Mouse (Mus musculus): Measurements from ENCODE around the gene Slfn8.
"Not testable (repeated sequence)": the region's sequence is repeated elsewhere in the genome, so short reads cannot be mapped to it uniquely, and the experiment has no call there.

Gene Slfn8

DNA sequence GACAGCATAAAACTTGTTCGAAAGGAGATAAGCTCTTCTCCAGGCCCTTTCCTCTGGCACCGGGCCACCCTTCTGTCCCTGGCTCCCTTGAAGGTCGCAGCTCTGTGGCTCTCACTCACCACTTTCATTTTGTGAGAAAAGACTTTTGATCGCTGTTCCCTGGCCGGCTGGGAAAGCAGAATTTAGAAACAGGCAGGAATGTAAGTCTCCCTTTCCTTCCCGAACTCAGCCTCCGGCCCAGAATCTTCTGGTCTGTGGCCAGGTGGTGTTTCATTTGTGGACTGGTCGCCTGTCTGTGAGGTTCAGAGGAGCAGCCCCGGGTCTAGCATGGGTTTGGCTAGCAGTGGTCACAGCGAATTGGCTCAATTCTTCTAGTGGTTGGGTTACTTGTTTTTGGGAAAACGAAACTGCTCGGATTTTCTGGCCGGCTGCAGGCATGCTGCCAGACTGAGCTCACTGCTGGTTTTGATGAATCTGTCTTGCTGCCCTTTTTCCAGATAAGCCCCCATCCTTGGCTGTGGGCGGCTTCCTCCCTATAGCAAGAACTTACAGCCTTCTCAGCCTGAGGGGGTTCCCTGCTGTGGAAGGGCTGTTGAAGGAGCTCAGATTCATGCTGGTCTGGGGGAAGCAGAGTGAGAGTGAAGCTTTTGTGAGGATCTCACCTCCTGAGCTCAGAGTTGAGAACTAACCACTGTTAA lies 29.0 kb downstream of the Slfn8 start, which contains the start of gene Slfn9:
TSS of gene Slfn9 (minus strand) at position 362 of the 698 bp plus-strand sequence.
- no peak for DNase-seq (ENCODE audit: extremely low read depth, low read depth, low spot score)

- not testable (repeated sequence) for DNase-seq (ENCODE audit: extremely low read depth, low read depth, low spot score)
Measured at GRCm38 (mm10) chr11:82990612-82991385, 29.8 kb downstream of the Slfn8 start.

DNA sequence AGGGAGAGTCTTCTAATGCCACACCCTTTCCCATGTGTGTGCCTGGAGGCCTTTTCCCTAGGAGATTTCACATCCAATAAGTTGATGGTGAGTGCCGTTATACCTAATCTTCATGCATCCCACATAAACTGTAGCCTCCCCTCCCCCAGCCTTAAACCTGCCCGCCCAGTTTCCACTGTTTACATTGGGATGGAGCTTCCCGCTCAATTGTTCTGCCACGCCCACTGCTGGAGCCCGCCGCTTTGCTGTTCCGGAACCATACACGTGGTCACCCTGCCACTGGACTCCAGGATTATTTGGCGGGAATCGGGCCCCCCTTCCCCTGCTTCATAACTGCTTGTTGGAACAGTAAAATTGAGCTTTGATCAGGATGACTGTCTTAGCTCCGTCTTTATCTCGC lies 31.3 kb downstream of the Slfn8 start:
- DNase-seq (ENCODE audit: extremely low read depth, low read depth, low spot score) = no peak

GRCm38 (mm10) chr11:82987621-82988020 lies 33.0 kb downstream of the Slfn8 start:
- DNase-seq (ENCODE audit: extremely low read depth, low read depth, low spot score) = no peak

DNA sequence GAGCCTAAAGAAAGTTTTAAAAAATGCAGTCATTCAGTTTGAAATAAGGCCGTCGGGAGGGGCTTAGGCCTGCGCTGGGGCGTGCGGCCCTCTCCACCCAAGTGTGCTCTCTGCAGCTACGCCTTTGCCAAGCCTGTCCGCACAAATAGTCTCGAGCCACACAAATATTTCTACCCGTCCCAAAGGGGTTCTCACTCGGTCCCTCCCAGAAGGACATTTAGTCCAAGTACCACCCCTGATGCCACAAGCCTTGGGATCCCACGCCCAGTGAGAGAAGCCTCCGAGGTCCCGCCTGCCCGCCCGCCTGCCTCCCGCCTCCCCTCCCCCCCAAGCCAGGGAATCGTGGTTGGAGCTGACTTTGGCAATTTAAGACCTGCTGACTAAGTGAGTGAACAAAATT lies 37.4 kb downstream of the Slfn8 start:
- no peak for DNase-seq (ENCODE audit: extremely low read depth, low read depth, low spot score)

- DNase-seq (ENCODE audit: extremely low read depth, low read depth, low spot score) = not testable (repeated sequence)
Measured at GRCm38 (mm10) chr11:82982409-82982808, 38.2 kb downstream of the Slfn8 start.

DNA sequence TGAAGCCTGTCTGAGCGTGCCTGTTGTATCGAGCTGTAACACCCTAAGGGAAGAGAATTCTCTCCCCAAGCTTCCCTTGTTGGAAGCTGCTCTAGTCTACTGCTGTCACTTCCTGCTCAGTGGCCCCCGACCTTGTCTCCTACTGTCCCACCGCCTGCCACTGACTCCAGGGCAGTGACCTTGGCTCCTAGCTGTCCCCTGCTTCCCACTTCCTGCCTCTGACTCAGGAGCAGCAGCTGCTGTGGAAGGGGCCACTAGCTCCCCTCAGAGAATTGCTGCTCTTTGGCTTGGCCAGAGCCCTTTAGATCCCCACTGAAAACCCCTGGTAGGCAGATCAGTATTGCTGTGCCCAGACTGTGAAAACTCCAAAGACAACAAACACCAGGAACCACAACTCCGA lies 46.7 kb downstream of the Slfn8 start:
- DNase-seq (ENCODE audit: extremely low read depth, low read depth, low spot score) = no peak

DNA sequence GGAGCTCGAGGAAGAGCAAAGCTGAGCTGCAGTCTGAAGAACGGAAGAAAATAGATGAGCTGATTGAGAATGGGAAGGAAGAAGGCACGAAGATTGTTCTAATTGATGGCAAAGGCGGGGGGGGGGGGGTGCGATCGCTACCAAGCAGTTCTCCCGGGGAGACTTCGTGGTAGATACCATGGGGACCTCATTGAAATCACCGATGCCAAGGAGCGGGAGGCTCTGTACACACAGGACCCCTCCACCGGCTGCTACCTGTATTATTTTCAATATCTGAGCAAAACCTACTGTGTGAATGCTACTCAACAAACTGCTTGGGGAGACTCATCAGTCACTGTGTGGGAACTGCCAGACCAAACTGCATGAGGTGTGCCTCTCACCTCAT lies 49.0 kb downstream of the Slfn8 start:
- DNase-seq (ENCODE audit: extremely low read depth, low read depth, low spot score) = no peak

DNA sequence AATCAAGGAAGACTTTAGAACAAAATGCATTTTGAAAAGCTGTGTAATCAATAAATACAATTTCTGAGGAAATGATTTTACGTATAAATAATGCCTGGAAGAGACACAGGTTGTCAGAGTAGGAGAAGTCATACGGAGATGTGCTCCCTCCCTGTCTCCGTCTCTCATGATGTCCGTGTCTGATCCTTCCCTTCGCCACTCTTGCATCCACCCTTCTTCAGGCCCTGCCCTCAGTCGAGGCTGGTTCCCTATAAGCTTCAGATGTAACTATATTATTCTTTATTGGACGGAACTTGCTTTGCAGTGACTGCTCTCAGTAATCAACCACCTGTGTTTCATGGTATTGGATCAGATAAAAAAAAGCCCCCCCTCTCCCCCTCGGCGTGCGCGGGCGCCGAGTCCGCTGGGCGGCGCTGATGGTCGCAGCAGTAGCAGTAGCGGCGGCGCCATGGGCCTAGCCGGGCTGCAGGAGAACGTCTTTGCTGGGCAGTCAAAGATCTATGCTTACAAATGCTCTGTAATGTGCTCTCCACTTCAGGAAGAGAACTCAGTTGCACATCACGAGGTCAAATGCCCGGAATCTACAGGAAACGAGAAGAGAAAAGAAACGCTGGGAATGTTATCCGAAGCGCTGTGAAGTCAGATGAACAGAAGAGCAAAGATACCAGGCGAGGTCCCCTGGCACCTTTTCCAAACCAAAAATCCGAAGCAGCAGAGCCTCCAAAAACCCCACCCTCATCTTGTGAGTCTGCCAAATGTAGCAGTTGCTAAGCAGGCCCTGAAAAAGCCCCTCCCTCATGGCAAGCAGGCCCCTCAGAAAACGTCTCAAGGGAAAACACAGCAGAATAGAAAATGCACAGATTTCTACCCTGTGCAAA lies 49.7 kb downstream of the Slfn8 start:
- DNase-seq (ENCODE audit: extremely low read depth, low read depth, low spot score) = no peak

DNA sequence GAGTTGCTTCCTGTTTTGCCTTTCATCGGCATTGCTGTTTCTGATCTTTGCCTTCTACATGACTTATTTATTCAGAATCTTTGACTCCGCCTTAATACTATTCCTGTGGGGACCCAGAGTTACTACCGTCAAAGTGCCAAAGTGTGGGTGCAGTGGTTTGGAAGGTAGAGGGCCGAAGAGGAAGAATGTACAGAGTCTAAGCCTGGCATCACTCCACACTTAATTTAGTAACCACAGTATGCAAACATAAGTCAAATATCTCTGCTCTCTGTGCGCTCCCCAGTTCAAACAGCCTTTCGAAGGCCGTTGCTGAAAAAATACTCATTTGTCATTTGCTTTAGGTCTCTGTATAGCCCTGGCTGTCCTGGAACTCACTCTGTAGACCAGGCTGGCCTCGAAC lies 58.4 kb downstream of the Slfn8 start:
- DNase-seq (ENCODE audit: extremely low read depth, low read depth, low spot score) = no peak

DNA sequence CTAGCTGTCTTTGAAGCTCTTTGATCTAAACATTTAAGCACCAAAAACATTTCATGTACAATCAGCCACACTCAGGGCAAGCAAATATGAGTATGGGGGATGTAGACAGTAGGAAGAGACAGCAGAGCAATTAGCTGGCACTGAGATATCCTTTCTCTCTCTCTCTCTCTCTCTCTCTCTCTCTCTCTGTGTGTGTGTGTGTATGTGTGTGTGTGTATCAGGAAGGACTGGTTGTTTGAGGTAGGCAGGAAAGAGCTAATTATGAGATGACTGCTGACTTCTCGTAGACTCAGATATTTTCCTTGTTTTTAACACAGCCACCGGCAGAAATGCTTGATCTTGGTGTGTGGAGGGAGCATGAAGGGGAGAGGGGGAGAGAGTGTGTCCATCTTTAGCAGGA lies 58.9 kb downstream of the Slfn8 start:
- DNase-seq (ENCODE audit: extremely low read depth, low read depth, low spot score) = no peak

DNA sequence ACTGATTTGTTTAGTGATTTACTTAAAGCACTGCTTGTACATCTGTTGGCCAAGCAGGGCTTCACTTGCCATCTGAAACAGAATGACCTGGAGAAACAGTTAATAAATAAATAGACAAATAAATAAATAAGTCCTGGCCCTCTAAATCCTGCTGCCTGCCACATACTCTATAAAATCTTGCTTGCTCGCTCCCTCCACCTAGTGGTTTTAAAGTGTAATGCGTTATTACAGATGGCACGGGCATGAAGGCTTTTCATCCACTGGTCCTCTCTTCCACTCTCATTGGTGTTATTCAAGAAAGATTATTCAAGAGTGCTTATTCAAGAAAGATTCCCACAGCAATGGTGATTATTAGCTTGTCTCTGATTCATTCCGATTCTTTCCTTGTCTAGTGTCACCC lies 61.0 kb downstream of the Slfn8 start:
- no peak for DNase-seq (ENCODE audit: extremely low read depth, low read depth, low spot score)

DNA sequence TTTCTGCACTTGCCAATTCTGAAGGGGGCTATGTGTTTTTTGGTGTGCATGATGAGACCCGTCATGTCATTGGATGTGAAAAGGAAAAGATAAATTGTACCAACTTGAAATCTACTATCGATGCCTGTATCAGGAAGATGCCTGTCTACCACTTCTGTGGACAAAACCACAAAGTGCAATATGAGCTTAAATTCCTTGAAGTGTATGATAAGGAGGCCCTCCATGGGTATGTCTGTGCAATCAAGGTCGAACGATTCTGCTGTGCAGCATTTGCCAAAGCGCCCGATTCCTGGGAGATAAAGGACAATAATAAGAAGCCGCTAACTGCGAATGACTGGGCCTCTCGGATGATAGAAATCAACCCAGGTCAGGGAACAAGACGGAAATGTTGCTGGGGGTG lies 63.7 kb downstream of the Slfn8 start:
- no peak for DNase-seq (ENCODE audit: extremely low read depth, low read depth, low spot score)

DNA sequence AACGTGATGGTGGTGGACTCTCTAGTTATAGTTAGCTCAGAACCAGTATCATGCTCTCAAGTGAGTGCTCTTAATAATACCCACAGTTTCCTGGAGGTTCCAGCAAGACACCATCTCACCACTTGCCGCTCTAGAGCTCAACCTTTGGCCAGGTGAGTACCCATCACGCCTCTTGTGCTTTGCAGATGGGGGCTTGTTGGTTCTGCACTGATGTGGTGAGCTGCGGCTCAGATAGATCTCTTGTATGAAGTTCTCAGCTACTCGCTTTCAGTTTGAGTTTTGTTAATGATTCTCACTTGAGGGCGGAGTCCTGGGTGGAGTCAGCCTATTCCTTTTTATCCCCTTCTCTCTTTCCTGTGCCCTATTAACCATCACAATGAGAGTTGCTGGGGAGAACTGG lies 66.0 kb downstream of the Slfn8 start:
- DNase-seq (ENCODE audit: extremely low read depth, low read depth, low spot score) = no peak

DNA sequence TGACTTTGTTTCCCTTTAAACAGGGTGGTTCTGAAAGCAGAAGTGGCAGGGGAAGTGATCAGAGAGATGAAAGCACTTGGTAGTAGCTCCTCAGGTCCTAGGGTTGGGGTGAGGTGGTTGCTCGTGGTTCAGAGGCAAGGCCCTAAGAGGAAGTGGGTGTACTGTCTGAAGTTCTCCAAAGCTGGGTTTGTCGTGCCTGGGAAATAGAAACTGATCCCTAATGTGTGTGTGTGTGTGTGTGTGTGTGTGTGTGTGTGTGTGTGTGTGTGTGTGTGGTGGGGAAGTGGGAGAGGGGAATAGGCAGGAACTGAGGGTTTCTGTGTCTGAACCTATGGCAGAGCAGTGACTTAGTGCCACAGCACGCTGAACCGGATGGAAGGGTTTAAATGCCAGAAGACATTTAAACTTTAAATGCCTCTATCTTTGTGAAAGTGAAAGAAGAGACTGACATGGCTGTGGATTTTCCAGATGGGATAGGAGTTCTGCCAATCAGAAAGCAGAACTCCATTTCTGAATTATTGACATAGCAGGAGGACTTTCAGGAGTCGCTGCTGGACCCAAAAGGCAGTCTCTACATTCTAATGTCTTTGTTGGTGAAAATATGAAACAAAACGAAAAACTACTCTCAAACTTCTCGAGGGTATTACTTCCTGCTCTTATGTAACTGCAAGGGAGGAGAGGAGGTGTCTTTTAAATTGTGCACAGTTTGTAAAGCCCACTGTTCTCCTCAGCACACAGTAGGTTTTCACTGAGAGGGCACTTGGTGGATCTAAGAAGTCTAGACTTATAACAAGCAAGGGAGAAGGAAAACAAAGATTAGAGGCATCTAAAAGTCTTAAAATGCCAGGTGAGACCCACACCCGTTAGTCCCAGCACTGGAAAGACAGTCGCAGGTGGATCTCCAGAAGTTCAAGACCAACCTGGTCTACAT lies 67.7 kb downstream of the Slfn8 start:
- DNase-seq (ENCODE audit: extremely low read depth, low read depth, low spot score) = no peak

Measured in fat pad, adult 2 months (tissue).